Mouse (Mus musculus) retina, postnatal 7 days (tissue): ENCODE measurements at regions not wholly inside any gene's neighbourhood (a gene's known extent, or its start where the extent isn't known, plus 50 kb on each side); places are given as distances from the start of the nearest gene placed in this dataset.

Experiments
- DNase-seq: peaks from one replicate; pipeline ENCODE4 v3.0.0-alpha.2; 2012; ENCODE audit warnings: low read depth, low spot score

- DNase-seq: no peak
Measured at GRCm38 (mm10) chr2:50793616-50794015, 355.3 kb downstream of the Rnd3 start.

GRCm38 (mm10) chr2:50793067-50793466, 355.8 kb downstream of the Rnd3 start:
- no peak for DNase-seq

- DNase-seq: no peak
Measured at GRCm38 (mm10) chr2:50789051-50789651, 359.8 kb downstream of the Rnd3 start.

GRCm38 (mm10) chr2:50772101-50772500, 376.8 kb downstream of the Rnd3 start:
- DNase-seq: no peak

- DNase-seq: no peak
Measured at GRCm38 (mm10) chr2:50759016-50759415, 389.9 kb downstream of the Rnd3 start.

- DNase-seq: no peak
Measured at GRCm38 (mm10) chr2:50757837-50758541, 390.9 kb downstream of the Rnd3 start.

GRCm38 (mm10) chr2:50755616-50756450, 393.1 kb downstream of the Rnd3 start:
- DNase-seq: no peak

GRCm38 (mm10) chr2:50755160-50755559, 393.8 kb downstream of the Rnd3 start:
- no peak for DNase-seq

- no peak for DNase-seq
Measured at GRCm38 (mm10) chr2:50752408-50752807, 396.5 kb downstream of the Rnd3 start.

GRCm38 (mm10) chr2:50750799-50751198, 398.1 kb downstream of the Rnd3 start:
- DNase-seq: peak; percentile 3

- DNase-seq: no peak
Measured at GRCm38 (mm10) chr2:50744625-50745214, 404.2 kb downstream of the Rnd3 start.

- DNase-seq: no peak
Measured at GRCm38 (mm10) chr2:50743785-50744258, 405.1 kb downstream of the Rnd3 start.

GRCm38 (mm10) chr2:50742421-50742820, 406.5 kb downstream of the Rnd3 start:
- no peak for DNase-seq

- no peak for DNase-seq
Measured at GRCm38 (mm10) chr2:50741337-50741736, 407.6 kb downstream of the Rnd3 start.

GRCm38 (mm10) chr2:50739599-50739979, 409.3 kb downstream of the Rnd3 start:
- no peak for DNase-seq

GRCm38 (mm10) chr2:50738936-50739598, 409.8 kb downstream of the Rnd3 start:
- no peak for DNase-seq

GRCm38 (mm10) chr2:50737706-50738105, 411.2 kb downstream of the Rnd3 start:
- no peak for DNase-seq

- DNase-seq: no peak
Measured at GRCm38 (mm10) chr2:50735029-50735428, 413.9 kb downstream of the Rnd3 start.

- no peak for DNase-seq
Measured at GRCm38 (mm10) chr2:50706652-50707051, 410.1 kb upstream of the Mmadhc start.

- DNase-seq: no peak
Measured at GRCm38 (mm10) chr2:50704297-50704696, 407.7 kb upstream of the Mmadhc start.
